Mouse (Mus musculus): ENCODE data around the gene Tbc1d1. TPM values are rescaled to one million over a fixed set of nuclear protein-coding genes. Genes with fewer than 3 reads are reported as not detected.

The Tbc1d1 gene
- polyA plus RNA-seq, 1 experiment from 2014 or later, result 58.7 TPM

- 63% methylated on average over 1 of the region's 1 CpGs for WGBS
- Histone ChIP-seq H3K9ac (no peak overlapping the region), H3K9me3 (ENCODE audit: low read depth, low read length) (no peaks in the 10 kb centered on the region), H3K27me3 (ENCODE audit: insufficient read depth, low read length) (no peaks in the 10 kb centered on the region), H3K4me3 (ENCODE audit: low read depth, low read length) (no peak overlapping the region), H3K4me2 (no peak overlapping the region), H3K4me1 (ENCODE audit: insufficient read depth) (peaks cover 7% of the 10 kb centered on the region; the same call in 1 of the 2 replicates), H3K36me3 (ENCODE audit: insufficient read depth) (no peaks in the 10 kb centered on the region), H3K27ac (ENCODE audit: low read depth) (no peak overlapping the region)
- ATAC-seq (ENCODE audit: insufficient read depth) (no peak), DNase-seq (no peak)
- no peak for TF ChIP-seq CTCF (IDR thresholded peaks at IDR 0.05; ENCODE audit: low read depth)
These were observed 2.8 kb upstream of the Tbc1d1 start for GRCm38 (mm10) chr5:64153319-64153718.

DNA sequence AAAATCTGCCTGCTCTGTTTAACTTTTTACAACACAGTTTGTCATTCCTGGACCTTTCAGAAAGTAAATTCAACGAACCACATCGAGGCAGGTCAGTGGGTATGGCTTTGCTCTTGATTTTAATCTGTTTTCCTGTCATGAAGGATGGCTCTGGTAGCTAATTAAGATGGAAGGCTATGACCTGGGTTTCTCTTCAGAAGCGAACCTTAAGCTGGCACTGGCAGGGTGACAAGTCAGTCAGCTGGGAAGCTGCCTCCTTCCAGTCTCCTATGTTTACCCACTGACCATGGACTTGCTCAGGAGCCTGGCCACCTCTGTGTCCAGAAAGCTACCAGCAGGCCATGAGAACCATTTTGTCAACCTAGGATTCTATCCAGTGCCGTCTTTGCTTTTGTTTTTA lies 474 bp downstream of the Tbc1d1 start:
- no peaks in the 10 kb centered on the region for H3K27me3 ChIP-seq (ENCODE audit: insufficient read depth, low read length)
- H3K4me2 ChIP-seq, result peak overlapping the region; percentile 99
- peak overlapping the region; percentile 4 for H3K9ac ChIP-seq
- no peak for ATAC-seq (ENCODE audit: insufficient read depth)
- DNase-seq, result no peak
- H3K4me1 ChIP-seq (ENCODE audit: insufficient read depth), result peaks cover 18% of the 10 kb centered on the region
- peak overlapping the region; percentile 13 for H3K4me3 ChIP-seq (ENCODE audit: low read depth, low read length)
- 11% methylated on average over 4 of the region's 4 CpGs for WGBS
- H3K27ac ChIP-seq (ENCODE audit: low read depth), result peak overlapping the region; percentile 97
- H3K9me3 ChIP-seq (ENCODE audit: low read depth, low read length), result no peaks in the 10 kb centered on the region
- H3K36me3 ChIP-seq (ENCODE audit: insufficient read depth), result no peaks in the 10 kb centered on the region
- no peak for TF ChIP-seq CTCF (IDR thresholded peaks at IDR 0.05; ENCODE audit: low read depth)

GRCm38 (mm10) chr5:64157926-64158325 lies 1.8 kb downstream of the Tbc1d1 start:
- peaks cover 3% of the 10 kb centered on the region; the same call in 1 of the 2 replicates for H3K36me3 ChIP-seq (ENCODE audit: insufficient read depth)
- no peaks in the 10 kb centered on the region for H3K9me3 ChIP-seq (ENCODE audit: low read depth, low read length)
- peak overlapping the region; percentile 97; the same call in 1 of the 2 replicates for H3K27ac ChIP-seq (ENCODE audit: low read depth)
- 24% methylated on average over 1 of the region's 1 CpGs for WGBS
- peaks cover 25% of the 10 kb centered on the region for H3K4me1 ChIP-seq (ENCODE audit: insufficient read depth)
- no peaks in the 10 kb centered on the region for H3K27me3 ChIP-seq (ENCODE audit: insufficient read depth, low read length)
- no peak for TF ChIP-seq CTCF (IDR thresholded peaks at IDR 0.05; ENCODE audit: low read depth)
- H3K4me3 ChIP-seq (ENCODE audit: low read depth, low read length), result peak overlapping the region; percentile 14
- ATAC-seq (ENCODE audit: insufficient read depth), result no peak
- DNase-seq, result no peak
- H3K4me2 ChIP-seq, result peak overlapping the region; percentile 99
- H3K9ac ChIP-seq, result no peak overlapping the region; the same call in 1 of the 2 replicates

- no peak for ATAC-seq (ENCODE audit: insufficient read depth)
- Histone ChIP-seq H3K27me3 (ENCODE audit: insufficient read depth, low read length) (no peaks in the 10 kb centered on the region), H3K4me2 (peak overlapping the region; percentile 99), H3K36me3 (ENCODE audit: insufficient read depth) (peaks cover 3% of the 10 kb centered on the region; the same call in 1 of the 2 replicates), H3K4me3 (ENCODE audit: low read depth, low read length) (peak overlapping the region; percentile 75; the same call in 1 of the 2 replicates), H3K9me3 (ENCODE audit: low read depth, low read length) (no peaks in the 10 kb centered on the region), H3K4me1 (ENCODE audit: insufficient read depth) (peaks cover 25% of the 10 kb centered on the region), H3K27ac (ENCODE audit: low read depth) (peak overlapping the region; percentile 32; the same call in 1 of the 2 replicates), H3K9ac (no peak overlapping the region)
- DNase-seq, result peak; percentile 17
- no peak for TF ChIP-seq CTCF (IDR thresholded peaks at IDR 0.05; ENCODE audit: low read depth)
- 24% methylated on average over 4 of the region's 4 CpGs for WGBS
These were observed 2.4 kb downstream of the Tbc1d1 start for GRCm38 (mm10) chr5:64158501-64158900.

GRCm38 (mm10) chr5:64159065-64159780 lies 3.1 kb downstream of the Tbc1d1 start:
- peak overlapping the region; percentile 75 for H3K4me3 ChIP-seq (ENCODE audit: low read depth, low read length)
- H3K27ac ChIP-seq (ENCODE audit: low read depth), result peak overlapping the region; percentile 64
- peak overlapping the region; percentile 99 for H3K4me2 ChIP-seq
- H3K36me3 ChIP-seq (ENCODE audit: insufficient read depth), result peaks cover 3% of the 10 kb centered on the region; the same call in 1 of the 2 replicates
- H3K9me3 ChIP-seq (ENCODE audit: low read depth, low read length), result no peaks in the 10 kb centered on the region
- DNase-seq, result peak; percentile 48
- ATAC-seq (ENCODE audit: insufficient read depth), result peak; percentile 1; the same call in 1 of the 2 replicates
- WGBS, result under 1% methylated on average over 39 of the region's 39 CpGs
- H3K27me3 ChIP-seq (ENCODE audit: insufficient read depth, low read length), result no peaks in the 10 kb centered on the region
- H3K4me1 ChIP-seq (ENCODE audit: insufficient read depth), result peaks cover 25% of the 10 kb centered on the region
- TF ChIP-seq CTCF (IDR thresholded peaks at IDR 0.05; ENCODE audit: low read depth), result no peak
- peak overlapping the region; percentile 58 for H3K9ac ChIP-seq

DNA sequence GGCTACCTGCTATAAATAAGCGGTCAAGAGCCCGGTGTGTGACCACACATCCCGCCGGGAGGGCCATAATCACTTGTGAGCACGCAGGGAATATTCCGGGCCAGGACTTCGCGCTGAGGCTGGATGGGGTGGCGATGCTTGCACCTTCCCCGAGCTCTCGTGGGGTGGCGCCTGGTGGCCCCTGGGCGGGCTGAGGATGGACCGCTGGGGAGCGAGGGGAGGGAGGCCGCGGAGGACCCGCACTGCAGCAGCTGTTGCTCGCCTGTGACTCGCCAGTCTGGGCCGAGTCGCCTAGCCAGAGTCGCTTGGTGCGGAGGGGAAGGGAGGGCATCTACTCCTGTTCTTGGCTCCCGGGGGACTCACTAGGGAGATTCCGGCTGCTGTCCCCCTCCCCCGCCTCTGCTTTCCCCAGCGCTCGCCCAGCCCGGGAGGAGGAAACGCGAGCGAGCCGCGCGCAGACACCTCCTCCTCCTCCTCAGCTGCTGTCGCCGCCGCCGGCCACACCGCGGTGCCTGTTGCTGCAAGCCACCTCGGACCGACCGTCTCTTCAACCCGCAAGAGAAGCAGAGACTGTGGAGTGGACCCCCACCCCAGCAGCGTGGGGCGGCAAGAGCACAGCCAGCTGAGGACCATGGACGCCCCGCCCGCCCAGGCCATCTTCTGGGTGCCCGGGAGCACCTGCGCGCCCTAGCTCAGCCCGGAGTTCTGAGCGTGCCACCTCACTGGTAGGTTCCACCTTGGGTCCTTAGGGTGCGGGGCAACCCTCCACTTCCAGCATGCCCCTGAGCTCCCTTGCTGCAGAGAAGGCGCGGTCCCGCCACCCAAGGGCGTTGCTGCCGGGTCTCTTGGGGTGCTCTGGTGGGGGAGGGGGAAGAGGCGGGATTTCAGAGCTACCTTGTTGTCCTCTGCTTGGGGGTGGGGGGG lies 3.9 kb downstream of the Tbc1d1 start:
- Histone ChIP-seq H3K36me3 (ENCODE audit: insufficient read depth) (peaks cover 3% of the 10 kb centered on the region; the same call in 1 of the 2 replicates), H3K4me2 (peak overlapping the region; percentile 99), H3K9ac (peak overlapping the region; percentile 58), H3K27me3 (ENCODE audit: insufficient read depth, low read length) (no peaks in the 10 kb centered on the region), H3K27ac (ENCODE audit: low read depth) (peak overlapping the region; percentile 64), H3K9me3 (ENCODE audit: low read depth, low read length) (no peaks in the 10 kb centered on the region), H3K4me1 (ENCODE audit: insufficient read depth) (peaks cover 24% of the 10 kb centered on the region), H3K4me3 (ENCODE audit: low read depth, low read length) (peak overlapping the region; percentile 75)
- under 1% methylated on average over 60 of the region's 63 CpGs for WGBS
- ATAC-seq (ENCODE audit: insufficient read depth) (peak; percentile 47), DNase-seq (peak; percentile 77)
- TF ChIP-seq CTCF (IDR thresholded peaks at IDR 0.05; ENCODE audit: low read depth), result peak; percentile 48
